Comparison of ENCODE assay signal across 8 mouse cellular contexts in the genomic region with DNA sequence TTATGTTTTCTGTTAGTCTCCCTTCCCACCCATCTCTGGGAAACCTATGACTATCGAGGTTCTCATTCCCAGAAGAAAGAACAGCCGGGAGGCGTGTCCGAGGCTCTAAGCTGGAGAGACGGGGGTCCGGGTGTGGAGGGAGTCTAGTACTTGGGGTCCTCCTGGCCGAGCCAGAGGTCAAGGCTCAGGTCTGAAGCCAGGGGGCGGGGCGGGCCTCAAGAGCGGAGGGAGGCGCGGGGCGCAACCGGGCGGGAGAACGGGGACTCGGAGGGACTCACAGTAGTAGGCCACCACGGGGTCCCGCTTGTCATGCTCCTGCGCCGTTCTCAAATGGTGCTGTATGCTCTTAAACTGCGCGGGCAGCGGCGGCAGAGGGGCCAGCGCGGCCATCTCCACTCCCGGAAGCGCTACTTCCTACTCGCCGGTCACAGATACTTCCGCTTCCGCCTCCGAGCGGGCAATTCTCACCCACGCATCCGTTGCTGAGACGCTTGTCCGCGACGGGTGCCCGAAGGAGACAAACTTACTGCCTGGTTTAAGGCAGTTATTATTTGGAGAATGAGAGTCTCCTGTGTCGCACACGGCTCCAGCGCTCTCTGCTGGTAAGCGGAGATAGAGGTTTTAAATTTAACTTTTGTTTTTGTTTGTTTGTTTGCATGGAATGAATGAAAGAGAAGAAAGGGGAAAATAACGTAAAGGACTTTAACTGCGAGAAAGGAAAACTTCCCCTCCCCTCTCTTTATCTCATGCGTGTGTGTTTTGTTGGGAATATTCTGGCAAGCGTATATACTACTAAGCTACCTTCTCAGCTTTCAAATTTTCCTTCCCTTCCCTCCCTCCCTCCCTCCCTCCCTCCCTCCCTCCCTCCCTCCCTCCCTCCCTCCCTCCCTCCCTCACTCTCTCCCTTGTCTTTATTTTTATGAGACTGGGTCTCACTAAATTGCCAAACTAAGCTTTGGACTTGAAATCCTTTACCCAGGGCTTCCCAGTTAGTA. TPM values are rescaled to one million over a fixed set of nuclear protein-coding genes. Genes with fewer than 3 reads are reported as not detected.
A peak's percentile ranks its signal among the peaks of the same experiment; 100 is the strongest.
DNase-seq lines count a peak whose midpoint lies in the region; ATAC-seq lines count a peak whose summit lies in the region.

TSS of gene Vta1 (minus strand) at position 489 of the 995 bp plus-strand sequence.
TSS of gene Nmbr (plus strand) at position 520 of the 995 bp plus-strand sequence.

- no peaks in the 10 kb centered on the region; the same call in 1 of the 2 replicates for H3K9me3 ChIP-seq in hindbrain, embryonic 12.5 days (replicated peaks)

- ATAC-seq in hindbrain, embryonic 12.5 days (ENCODE audit: low FRiP score) = peak; percentile 95

- H3K27me3 ChIP-seq in hindbrain, embryonic 12.5 days = no peaks in the 10 kb centered on the region

- peak within 1 kb of the TSS; percentile 81 for H3K9ac ChIP-seq in hindbrain, embryonic 12.5 days

- peak within 1 kb of the TSS; percentile 64 for H3K4me2 ChIP-seq in hindbrain, embryonic 12.5 days (replicated peaks)

- H3K36me3 ChIP-seq in hindbrain, embryonic 12.5 days = no peaks in the 10 kb centered on the region

- under 1% methylated on average over 50 of the region's 50 CpGs for WGBS in hindbrain, embryonic 12.5 days

- peak within 1 kb of the TSS; percentile 80 for H3K27ac ChIP-seq in hindbrain, embryonic 12.5 days

- peaks cover 16% of the 10 kb centered on the region for H3K4me1 ChIP-seq in hindbrain, embryonic 12.5 days

- peak; percentile 98 for DNase-seq in NIH3T3 (ENCODE audit: low read depth)
- peak; percentile 97 to 98 for DNase-seq in cerebellum, postnatal 10 days
- peak; percentile 96 to 98 for DNase-seq in frontal cortex, postnatal 10 days (ENCODE audit: low spot score in 2 of 2)
- peak; percentile 97 to 99 for DNase-seq in layer of hippocampus, postnatal 14 days (ENCODE audit: low spot score in 2 of 2)
- peak; percentile 97 for DNase-seq in lung, postnatal 14 days
- DNase-seq in retina, adult 2 months (ENCODE audit: low read depth, low spot score) = peak; percentile 97
- DNase-seq in thymus, postnatal 36 days = peak; percentile 97

- H3K4me3 ChIP-seq in hindbrain, embryonic 12.5 days = peak within 1 kb of the TSS; percentile 88

RNA-seq across cellular contexts. Expression of gene Vta1, which starts in this region (rescaled TPM):
- 169 and 179 TPM in 2 replicates for polyA plus RNA-seq in hindbrain, embryonic 12.5 days (2016; fragmentation: Nextera tagmentation; extraction: Ambion mirVana)
- total RNA-seq in layer of hippocampus, postnatal 14 days (2021) = 10 to 100 TPM; 66.8 to 70.1 TPM

RNA-seq across cellular contexts. Expression of gene Nmbr, which starts in this region (rescaled TPM):
- polyA plus RNA-seq in hindbrain, embryonic 12.5 days (2016; fragmentation: Nextera tagmentation; extraction: Ambion mirVana) = 0.61 TPM in 1 of 2 replicates, not detected in the other
- total RNA-seq in layer of hippocampus, postnatal 14 days (2021) = 1 to 10 TPM; 3.8 TPM

Comparison
In these comparisons a context has a peak if more than half of its experiments do, and no peak if none do; other contexts are left out.
1. Peak in every context shown above with its lines: DNase-seq, ATAC-seq, H3K4me3 ChIP-seq and H3K27ac ChIP-seq.